Mouse (Mus musculus) bone marrow macrophage, adult 2 months (primary cell): ENCODE measurements around the gene Vmn1r46. TPM values are rescaled to one million over a fixed set of nuclear protein-coding genes. Genes with fewer than 3 reads are reported as not detected.
"Not testable (repeated sequence)": the region's sequence is repeated elsewhere in the genome, so short reads cannot be mapped to it uniquely, and the experiment has no call there.

Source experiments
- H3K27ac ChIP-seq: 2 replicates; pipeline ENCODE4 v1.5.1; 2012; ENCODE audit warnings: low read depth, low read length; ENCODE audit not compliant: insufficient read depth
- H3K4me1 ChIP-seq: 2 replicates; pipeline ENCODE4 v1.6.1; 2012; ENCODE audit warnings: low read length; ENCODE audit not compliant: control insufficient read depth, insufficient read depth
- H3K4me3 ChIP-seq: 2 replicates; pipeline ENCODE4 v1.5.1; 2012; ENCODE audit warnings: mild to moderate bottlenecking, low read length, moderate library complexity; ENCODE audit not compliant: insufficient read depth
- CTCF ChIP-seq: IDR thresholded peaks from 2 replicates; pipeline ENCODE4 v1.5.1; 2012; ENCODE audit warnings: low read depth, mild to moderate bottlenecking, low read length, moderate library complexity
- POLR2A ChIP-seq: IDR thresholded peaks from 2 replicates; pipeline ENCODE4 v1.6.1; 2012; ENCODE audit warnings: mild to moderate bottlenecking, low read depth, low read length, borderline replicate concordance
- polyA plus RNA-seq: library from polyadenylated mRNA; stranded (reverse); fragments of >200 nt; gene quantifications from 2 replicates; pipeline ENCODE4 v1.2.4, GENCODE M21; 2012; ENCODE audit not compliant: missing spikeins, insufficient read depth, insufficient read length

Gene Vmn1r46
- polyA plus RNA-seq: 0.05 and 0.15 TPM in 2 replicates

GRCm38 (mm10) chr6:89969013-89969412 lies at the start of gene Vmn1r46:
TSS of gene Vmn1r46 (plus strand) at chr6:89969313.
- Histone ChIP-seq H3K27ac (no peak within 1 kb of the TSS), H3K4me3 (no peak within 1 kb of the TSS), H3K4me1 (no peaks in the 10 kb centered on the region)
- no peak for TF ChIP-seq POLR2A
- no peak for TF ChIP-seq CTCF

DNA sequence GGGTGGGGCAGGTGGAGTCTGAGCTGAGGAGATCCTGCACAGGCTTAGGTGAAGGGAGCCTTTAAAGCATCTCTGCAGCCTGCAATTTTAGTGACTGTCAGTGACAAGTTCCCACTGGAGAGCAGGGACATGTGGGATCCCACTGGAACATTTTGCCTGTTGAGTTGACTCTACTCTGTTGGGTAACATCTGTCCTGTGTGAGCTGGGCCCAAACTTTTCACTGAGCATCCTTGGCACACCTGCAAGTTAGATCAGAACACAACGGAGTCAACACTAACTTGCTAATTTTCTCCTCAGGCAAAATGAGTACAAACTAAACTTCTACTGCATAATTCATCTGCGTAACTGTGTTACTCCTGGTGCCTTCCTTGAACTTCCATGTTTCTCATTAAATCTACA lies 28.6 kb upstream of the Vmn1r46 start, which contains the start of gene Vmn1r45:
Gene Vmn1r45, minus strand, starts transcription at position 101 of the 400 bp plus-strand sequence.
- H3K4me3 ChIP-seq, H3K27ac ChIP-seq, H3K4me1 ChIP-seq: not testable (repeated sequence)

DNA sequence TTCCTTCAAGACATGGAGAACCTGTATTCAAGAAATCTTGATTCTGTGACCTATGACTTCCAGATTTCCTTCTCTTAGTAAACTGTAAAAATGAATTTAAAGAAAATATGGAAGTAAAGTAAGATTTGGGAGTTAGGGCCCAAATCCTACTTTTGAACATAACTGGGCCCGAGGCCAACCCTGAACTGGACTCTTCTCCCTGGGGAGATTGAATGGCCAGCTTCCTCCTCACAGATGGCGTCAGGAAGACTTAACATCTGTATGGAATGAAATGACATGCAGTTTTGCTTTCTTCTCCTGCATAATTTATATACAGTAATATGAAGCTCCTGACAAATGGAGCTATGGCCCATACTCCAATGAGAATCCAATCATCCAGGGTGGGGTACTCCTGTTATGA lies 28.2 kb upstream of the Vmn1r46 start:
- H3K4me3 ChIP-seq: no peak overlapping the region
- no peaks in the 10 kb centered on the region for H3K4me1 ChIP-seq
- TF ChIP-seq CTCF: no peak
- no peak for TF ChIP-seq POLR2A
- no peak overlapping the region for H3K27ac ChIP-seq

DNA sequence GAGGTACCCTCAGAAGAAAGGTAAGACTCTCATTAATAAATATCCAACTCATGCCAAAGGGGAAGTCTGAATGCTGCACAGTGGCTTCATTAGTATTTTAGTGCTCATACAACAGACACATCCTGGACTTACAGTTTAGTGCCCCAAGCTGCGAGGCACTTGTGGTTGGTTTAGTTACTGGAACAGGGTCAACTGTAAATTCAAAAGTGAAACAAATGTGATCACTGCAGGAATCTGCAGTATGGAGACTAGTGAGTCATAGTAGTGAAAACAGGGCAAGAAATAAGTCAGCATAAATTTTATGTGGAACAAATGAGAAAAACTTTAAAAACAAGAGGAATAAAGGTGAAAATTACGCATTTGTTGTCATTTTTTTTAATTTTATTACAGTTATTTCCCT lies 15.6 kb upstream of the Vmn1r46 start:
- Histone ChIP-seq H3K4me3 (no peak overlapping the region), H3K4me1 (no peaks in the 10 kb centered on the region), H3K27ac (no peak overlapping the region)
- no peak for TF ChIP-seq POLR2A
- no peak for TF ChIP-seq CTCF

GRCm38 (mm10) chr6:89966341-89966740 lies 2.8 kb upstream of the Vmn1r46 start:
- Histone ChIP-seq H3K27ac (no peak overlapping the region), H3K4me3 (no peak overlapping the region), H3K4me1 (no peaks in the 10 kb centered on the region)
- TF ChIP-seq CTCF: no peak
- TF ChIP-seq POLR2A: no peak

DNA sequence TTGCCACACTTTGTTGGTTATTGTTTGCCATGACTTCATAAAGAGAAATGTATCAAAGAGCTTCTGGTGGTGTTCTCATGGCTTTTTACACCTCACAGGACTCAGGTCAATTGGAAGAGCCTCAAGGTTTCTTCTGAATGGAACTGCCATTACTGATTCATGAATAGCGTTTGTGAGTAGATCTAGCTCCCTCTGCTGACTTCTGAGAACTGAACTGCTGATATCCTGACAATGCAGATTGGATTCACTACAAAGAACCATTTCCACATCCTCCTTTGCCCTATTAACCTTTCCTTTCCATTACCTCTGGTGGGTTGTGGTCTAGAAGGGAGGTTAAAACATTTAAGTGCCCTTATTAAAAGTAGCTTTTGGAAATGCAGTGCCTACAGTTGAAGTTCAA lies 16.9 kb downstream of the Vmn1r46 start:
- Histone ChIP-seq H3K4me3 (no peak overlapping the region), H3K27ac (no peak overlapping the region), H3K4me1 (no peaks in the 10 kb centered on the region)
- no peak for TF ChIP-seq POLR2A
- TF ChIP-seq CTCF: no peak

- H3K27ac ChIP-seq, H3K4me3 ChIP-seq, H3K4me1 ChIP-seq: not testable (repeated sequence)
Measured at GRCm38 (mm10) chr6:90015847-90016246, 46.7 kb downstream of the Vmn1r46 start, which contains the start of gene Vmn1r47. TSS of gene Vmn1r47 (plus strand) at chr6:90016147.

Other genes starting within 250 kb of the Vmn1r46 start
- not detected in 2 replicates for gene Vmn1r41, start 228.5 kb upstream of the Vmn1r46 start, polyA plus RNA-seq
- not detected in 2 replicates for gene Vmn1r42, start 92.9 kb upstream of the Vmn1r46 start, polyA plus RNA-seq
- 0.13 TPM in 1 of 2 replicates, not detected in the other for gene Vmn1r43, start 92.9 kb upstream of the Vmn1r46 start, polyA plus RNA-seq
- gene Vmn1r44, start 85.7 kb upstream of the Vmn1r46 start, polyA plus RNA-seq: not detected in 2 replicates
- not detected in 2 replicates for gene Vmn1r45, start 28.7 kb upstream of the Vmn1r46 start, polyA plus RNA-seq
- not detected in 2 replicates for gene Vmn1r47, start 46.8 kb downstream of the Vmn1r46 start, polyA plus RNA-seq
- gene Vmn1r48, start 67.5 kb downstream of the Vmn1r46 start, polyA plus RNA-seq: not detected in 2 replicates
- gene Vmn1r49, start 109.2 kb downstream of the Vmn1r46 start, polyA plus RNA-seq: not detected in 2 replicates
- gene Vmn1r50, start 132.1 kb downstream of the Vmn1r46 start, polyA plus RNA-seq: not detected in 2 replicates
- gene Vmn1r51, start 153.3 kb downstream of the Vmn1r46 start, polyA plus RNA-seq: not detected in 2 replicates
- gene Vmn1r52, start 205.5 kb downstream of the Vmn1r46 start, polyA plus RNA-seq: not detected in 2 replicates
- gene V1ra8, start 233.5 kb downstream of the Vmn1r46 start, polyA plus RNA-seq: not detected in 2 replicates